Mouse (Mus musculus) neutrophil, adult 5-6 weeks (primary cell): ENCODE results near the gene Abl2. TPM values are rescaled to one million over a fixed set of nuclear protein-coding genes. Genes with fewer than 3 reads are reported as not detected.

Source experiments
- ATAC-seq: fragments of 151-379, 151-347 bp; 2 replicates; pipeline ENCODE4 v1.8.0; 2017; ENCODE audit warnings: mild to moderate bottlenecking, moderate TSS enrichment; ENCODE audit not compliant: insufficient number of reproducible peaks, poor library complexity, low FRiP score, severe bottlenecking; ENCODE audit errors: extremely low read depth
- total RNA-seq: library from RNA; stranded (forward); fragments of 200-1000 nt; gene quantifications from 2 replicates; pipeline ENCODE4 v1.2.3, GENCODE M21; 2017

Abl2 gene
- total RNA-seq, 1 experiment from 2014 or later = 28.6 TPM

DNA sequence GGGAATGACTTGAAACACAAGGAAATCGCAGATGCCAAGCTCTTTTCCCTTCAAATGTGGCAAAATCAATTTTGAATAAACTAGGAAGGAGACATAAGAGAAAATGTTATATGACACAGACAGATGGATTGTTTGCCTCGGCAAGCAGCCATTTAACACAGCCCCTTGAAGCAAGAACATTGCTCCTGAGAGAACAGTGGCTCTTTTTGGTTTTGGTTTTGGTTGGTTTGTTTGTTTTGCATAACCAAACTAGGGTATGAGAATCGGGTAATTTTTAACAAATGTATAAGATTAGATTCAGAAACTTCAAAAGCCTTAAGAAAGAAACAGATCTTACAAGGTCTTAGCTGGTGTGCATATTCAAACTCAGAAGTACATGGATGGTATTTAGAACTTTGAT lies 62.4 kb downstream of the Abl2 start:
- ATAC-seq = 0 out of 2 replicates have a peak, but pooled peaks have one; percentile 45

GRCm38 (mm10) chr1:156624231-156624630 lies 65.6 kb downstream of the Abl2 start:
- no peak for ATAC-seq

- no peak for ATAC-seq
Measured at GRCm38 (mm10) chr1:156626729-156627128, 68.1 kb downstream of the Abl2 start.

GRCm38 (mm10) chr1:156629984-156630383 lies 71.4 kb downstream of the Abl2 start:
- no peak for ATAC-seq

GRCm38 (mm10) chr1:156630965-156631364 lies 72.4 kb downstream of the Abl2 start:
- ATAC-seq = peak; percentile 56; the same call in 1 of the 2 replicates

DNA sequence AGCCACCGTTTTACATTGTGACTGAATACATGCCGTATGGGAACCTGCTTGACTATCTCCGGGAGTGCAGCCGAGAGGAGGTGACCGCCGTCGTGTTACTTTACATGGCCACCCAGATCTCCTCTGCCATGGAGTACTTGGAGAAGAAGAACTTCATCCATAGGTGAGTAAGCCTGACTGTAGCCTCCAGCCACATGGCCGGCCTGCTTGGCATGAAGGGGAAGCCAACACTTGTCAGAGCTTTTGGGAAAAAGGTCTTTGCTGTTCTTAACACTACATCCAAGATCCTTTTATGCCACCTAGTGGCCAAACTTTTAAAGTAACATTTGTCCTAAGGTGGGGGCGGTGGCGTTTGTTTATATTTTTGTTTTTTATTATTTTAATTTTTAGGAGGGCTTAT lies 74.5 kb downstream of the Abl2 start:
- peak; percentile 48; the same call in 1 of the 2 replicates for ATAC-seq

DNA sequence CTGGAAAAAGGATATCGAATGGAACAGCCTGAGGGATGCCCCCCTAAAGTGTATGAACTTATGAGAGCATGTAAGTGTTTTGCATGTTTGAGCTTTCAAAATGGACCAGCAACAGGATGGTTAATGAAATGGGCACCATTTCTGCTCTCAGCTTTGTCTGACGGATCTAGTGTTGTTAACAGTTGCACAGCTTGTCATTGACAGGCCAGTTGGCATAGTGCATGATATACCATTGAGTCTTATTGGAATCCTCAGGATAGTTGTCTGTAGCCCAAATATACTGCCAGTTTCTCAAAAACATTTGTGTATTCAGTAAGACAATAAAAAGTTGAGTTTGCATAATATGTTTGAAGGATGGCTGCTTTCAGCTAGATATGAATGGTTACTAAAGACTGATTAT lies 76.6 kb downstream of the Abl2 start:
- ATAC-seq = no peak

DNA sequence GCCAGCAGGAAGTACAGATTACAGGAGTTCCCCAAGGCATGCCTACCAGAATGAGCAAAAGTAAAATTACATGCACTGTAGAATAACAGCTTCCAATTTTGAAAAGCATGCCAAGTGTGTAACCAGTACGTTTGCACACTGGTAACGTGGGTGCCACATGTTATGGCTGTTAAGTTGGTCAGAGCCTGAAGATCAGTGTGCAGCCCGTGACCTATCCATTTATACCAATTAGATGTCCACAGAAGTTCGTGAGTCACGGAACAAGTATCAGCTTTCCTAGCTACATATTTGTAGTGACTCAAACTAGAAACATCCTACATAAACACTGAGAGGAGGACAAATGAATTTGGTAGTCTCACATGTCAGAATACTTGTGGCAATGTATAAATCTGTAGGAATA lies 80.9 kb downstream of the Abl2 start:
- no peak for ATAC-seq

DNA sequence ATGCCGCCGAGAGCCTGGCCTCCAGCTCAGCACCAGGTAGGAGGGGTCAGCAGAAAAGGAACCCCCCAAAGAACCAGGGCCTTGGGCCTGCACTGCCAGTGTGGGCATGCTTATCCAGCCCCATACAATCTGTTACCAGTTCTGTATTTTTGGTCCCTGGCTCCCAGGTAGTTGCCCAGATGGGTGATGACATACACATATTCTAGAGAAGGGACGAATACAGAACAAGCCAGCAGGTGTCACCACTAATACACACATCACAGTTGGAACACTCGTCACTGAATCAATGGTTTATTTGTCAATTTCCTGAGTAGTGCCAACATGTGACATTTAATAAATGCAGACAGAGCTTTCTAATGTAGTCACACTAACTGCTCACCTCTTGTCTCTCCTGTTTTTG lies 82.0 kb downstream of the Abl2 start:
- ATAC-seq = no peak

GRCm38 (mm10) chr1:156641808-156642207 lies 83.2 kb downstream of the Abl2 start:
- 0 out of 2 replicates have a peak, but pooled peaks have one; percentile 13 for ATAC-seq

DNA sequence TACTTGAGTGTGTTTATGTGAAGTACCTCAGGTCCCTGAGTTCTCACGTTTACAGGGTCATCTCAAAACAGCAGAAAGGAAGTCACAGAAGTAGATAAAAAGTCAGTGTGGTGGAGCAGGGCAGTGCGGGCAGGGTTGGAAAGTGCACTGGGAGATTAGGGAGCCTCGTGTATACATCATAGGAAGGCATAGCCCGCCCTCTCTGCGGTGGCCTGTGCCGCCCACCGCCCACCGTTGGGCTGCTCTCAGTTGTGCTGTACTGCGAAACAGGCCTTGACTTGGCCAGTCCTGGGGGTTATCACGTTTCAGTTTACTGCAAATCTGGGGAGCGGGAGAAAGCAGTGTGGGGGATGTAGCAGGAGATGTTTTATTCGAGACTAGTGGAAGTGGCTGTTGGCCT lies 84.2 kb downstream of the Abl2 start:
- ATAC-seq = no peak

DNA sequence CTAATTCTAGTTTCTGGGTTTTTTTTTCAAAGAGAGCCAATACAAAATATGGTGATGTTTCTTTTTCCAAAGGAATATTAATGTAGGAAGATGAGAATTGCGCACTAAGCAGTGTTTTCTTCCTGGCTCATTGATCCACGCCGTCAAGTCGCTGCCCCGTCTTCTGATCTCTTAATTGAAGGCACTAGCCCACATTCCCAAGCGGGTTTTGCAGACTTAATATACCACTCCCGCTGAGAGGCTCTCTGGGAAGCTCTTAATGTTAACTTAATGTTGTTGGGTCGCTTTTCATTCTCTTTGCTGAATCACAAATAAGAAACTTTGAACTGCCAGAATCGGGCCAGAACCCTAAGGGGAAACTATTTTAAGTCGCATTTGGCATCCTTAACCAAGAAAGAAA lies 85.5 kb downstream of the Abl2 start:
- ATAC-seq = no peak

DNA sequence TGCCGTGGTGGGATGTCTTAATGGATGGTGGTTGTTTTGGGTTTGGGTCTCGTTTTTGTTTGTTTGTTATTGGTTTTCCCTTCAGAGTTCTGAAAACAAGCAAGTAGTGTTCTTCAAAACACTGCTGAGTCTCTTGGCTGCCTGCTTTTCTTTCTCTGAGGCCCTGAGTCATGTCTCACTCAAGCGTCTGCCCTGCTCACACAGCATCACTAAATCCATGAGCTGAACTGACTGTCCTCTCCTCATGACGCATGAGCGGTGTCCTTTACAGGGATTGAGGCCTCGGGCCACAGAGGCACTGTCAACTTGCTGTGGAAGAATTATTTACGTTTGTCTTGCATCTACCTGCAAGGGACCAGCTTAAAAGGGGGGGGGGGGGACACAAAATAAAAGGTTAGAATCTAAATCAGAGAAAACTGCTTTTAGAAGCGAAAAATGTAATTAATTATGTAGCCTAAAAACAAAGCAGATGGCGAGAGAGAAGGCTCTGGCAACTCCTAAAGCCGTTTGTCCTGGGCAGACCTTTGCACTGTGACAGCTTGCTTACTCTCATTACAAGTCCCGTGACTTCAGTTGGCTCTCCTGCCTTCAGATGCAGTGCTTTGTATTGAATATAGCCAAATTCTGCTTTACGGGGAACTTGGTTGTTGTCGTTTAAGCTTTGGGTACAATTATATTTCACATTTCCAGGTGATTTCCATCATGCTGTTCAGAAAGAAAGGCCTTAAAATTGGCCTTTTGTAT lies 86.4 kb downstream of the Abl2 start:
- ATAC-seq = no peak

GRCm38 (mm10) chr1:156645971-156646370 lies 87.4 kb downstream of the Abl2 start:
- ATAC-seq = no peak

GRCm38 (mm10) chr1:156648705-156649104 lies 90.1 kb downstream of the Abl2 start:
- no peak for ATAC-seq

- no peak for ATAC-seq
Measured at GRCm38 (mm10) chr1:156650631-156651030, 92.0 kb downstream of the Abl2 start.

- no peak for ATAC-seq
Measured at GRCm38 (mm10) chr1:156652189-156652822, 93.7 kb downstream of the Abl2 start.

DNA sequence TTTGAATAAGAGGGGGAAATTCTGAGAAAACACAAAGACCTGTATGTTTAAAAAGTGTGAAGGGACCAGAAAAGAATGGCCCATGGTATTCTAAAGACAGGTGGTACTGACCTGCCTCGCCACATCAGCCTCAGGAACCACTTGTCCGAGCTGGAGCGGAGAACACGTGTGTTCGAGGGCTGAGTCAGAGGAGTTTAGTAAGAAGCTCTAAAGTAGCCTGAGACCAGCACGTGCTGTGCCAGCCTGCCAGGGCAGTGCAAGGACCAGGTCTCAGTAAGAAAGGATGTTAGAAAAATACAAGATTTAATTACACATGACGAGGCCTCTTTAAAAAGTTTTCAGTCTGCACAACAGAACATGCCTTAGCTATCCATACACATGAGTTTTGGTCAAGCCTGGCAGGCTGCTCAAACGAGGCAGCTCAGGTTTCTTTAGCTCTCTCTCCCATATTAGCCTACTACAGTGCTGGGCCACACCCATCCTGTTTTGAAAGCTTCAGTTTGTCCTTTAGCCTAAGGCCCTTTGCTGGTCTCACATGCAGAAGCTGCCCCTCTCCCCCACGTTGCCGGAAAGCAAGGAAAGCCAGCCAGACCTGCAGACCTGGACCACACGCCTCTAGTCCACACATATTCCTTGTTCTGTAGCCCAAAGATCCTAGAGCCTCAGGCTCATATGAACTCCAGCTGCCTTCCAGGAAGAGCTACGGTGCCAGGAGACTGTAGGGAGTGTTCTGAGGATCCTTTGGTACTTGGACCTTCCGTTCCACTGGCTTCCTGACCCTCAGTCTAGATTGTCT lies 96.3 kb downstream of the Abl2 start:
- ATAC-seq = no peak

- ATAC-seq = no peak
Measured at GRCm38 (mm10) chr1:156657523-156657922, 98.9 kb downstream of the Abl2 start.

GRCm38 (mm10) chr1:156658676-156659075 lies 100.1 kb downstream of the Abl2 start:
- no peak for ATAC-seq
